Mouse (Mus musculus) forebrain, embryonic 15.5 days (tissue): ENCODE data around the gene Gm10840. TPM values are rescaled to one million over a fixed set of nuclear protein-coding genes. Genes with fewer than 3 reads are reported as not detected.

ENCODE experiments used
- ATAC-seq: fragments of 200-750 bp; cut with Nextera tagmentation; replicated peaks from 2 replicates; pipeline ENCODE4 v1.8.0; 2017; ENCODE audit warnings: mild to moderate bottlenecking, moderate TSS enrichment, moderate library complexity
- H3K27ac ChIP-seq: fragments of 300-500 bp; sonication (generic); replicated peaks from 2 replicates; pipeline ENCODE4 v1.5.1; 2015; ENCODE audit warnings: mild to moderate bottlenecking, inconsistent platforms
- H3K27me3 ChIP-seq: fragments of 300-500 bp; sonication (generic); 2 replicates; pipeline ENCODE4 v1.6.1; 2015; ENCODE audit warnings: inconsistent platforms
- H3K36me3 ChIP-seq: fragments of 300-500 bp; sonication (generic); 2 replicates; pipeline ENCODE4 v1.6.1; 2015; ENCODE audit warnings: mild to moderate bottlenecking, inconsistent platforms
- H3K4me1 ChIP-seq: fragments of 300-500 bp; sonication (generic); 2 replicates; pipeline ENCODE4 v1.6.1; 2015; ENCODE audit warnings: inconsistent platforms
- H3K4me2 ChIP-seq: fragments of 300-500 bp; sonication (generic); replicated peaks from 2 replicates; pipeline ENCODE4 v1.6.1; 2015; ENCODE audit warnings: mild to moderate bottlenecking, inconsistent platforms
- H3K4me3 ChIP-seq: fragments of 300-500 bp; sonication (generic); 2 replicates; pipeline ENCODE4 v1.5.1; 2015; ENCODE audit warnings: mild to moderate bottlenecking, inconsistent platforms
- H3K9ac ChIP-seq: fragments of 300-500 bp; sonication (generic); replicated peaks from 2 replicates; pipeline ENCODE4 v1.6.1; 2015; ENCODE audit warnings: mild to moderate bottlenecking, inconsistent platforms
- H3K9me3 ChIP-seq: fragments of 300-500 bp; sonication (generic); 2 replicates; pipeline ENCODE4 v1.6.1; 2016; ENCODE audit warnings: inconsistent platforms
- WGBS: fragments of 180-500 bp; shearing (Covaris S2); methylation state at CpG from one replicate; pipeline ENCODE4 v1.1.7; 2015; ENCODE audit warnings: mixed read lengths; 5-methylcytosine and 5-hydroxymethylcytosine counted together
- polyA plus RNA-seq: library from polyadenylated mRNA; unstranded; fragments of >200 nt; fragmentation: Nextera tagmentation; extraction: Ambion mirVana; gene quantifications from 2 replicates; pipeline ENCODE4 v1.2.1, GENCODE M21; 2015

The Gm10840 gene
- polyA plus RNA-seq, 1 experiment from 2014 or later: 0.74 TPM

DNA sequence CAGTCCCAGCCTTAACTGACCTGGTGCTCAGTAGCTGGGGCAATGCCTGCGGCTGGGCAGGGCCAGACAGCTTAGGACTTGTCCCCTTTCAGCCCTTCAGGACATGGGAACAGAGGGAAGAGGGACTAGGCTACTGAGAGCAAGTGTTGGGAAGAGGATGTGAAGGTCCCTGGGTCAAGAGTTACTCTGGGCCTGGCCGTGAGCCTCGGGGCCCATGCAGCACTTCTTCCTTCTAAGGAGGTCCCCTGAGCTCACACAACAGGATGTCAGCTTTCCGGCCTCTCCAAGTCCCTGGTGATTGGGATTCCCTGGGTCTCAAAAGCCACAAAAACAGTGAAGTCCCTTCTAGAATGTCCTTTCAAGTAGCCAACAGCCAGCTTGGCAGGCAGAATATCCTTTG is 2.9 kb downstream of the Gm10840 start:
- no peak overlapping the region for H3K4me3 ChIP-seq
- WGBS: 86% methylated on average over 4 of the region's 4 CpGs
- H3K4me2 ChIP-seq: no peak overlapping the region
- H3K36me3 ChIP-seq: peaks cover 47% of the 10 kb centered on the region
- H3K9me3 ChIP-seq: no peaks in the 10 kb centered on the region
- peaks cover 25% of the 10 kb centered on the region for H3K4me1 ChIP-seq
- no peaks in the 10 kb centered on the region for H3K27me3 ChIP-seq
- no peak overlapping the region for H3K9ac ChIP-seq
- H3K27ac ChIP-seq: no peak overlapping the region
- ATAC-seq: no peak

DNA sequence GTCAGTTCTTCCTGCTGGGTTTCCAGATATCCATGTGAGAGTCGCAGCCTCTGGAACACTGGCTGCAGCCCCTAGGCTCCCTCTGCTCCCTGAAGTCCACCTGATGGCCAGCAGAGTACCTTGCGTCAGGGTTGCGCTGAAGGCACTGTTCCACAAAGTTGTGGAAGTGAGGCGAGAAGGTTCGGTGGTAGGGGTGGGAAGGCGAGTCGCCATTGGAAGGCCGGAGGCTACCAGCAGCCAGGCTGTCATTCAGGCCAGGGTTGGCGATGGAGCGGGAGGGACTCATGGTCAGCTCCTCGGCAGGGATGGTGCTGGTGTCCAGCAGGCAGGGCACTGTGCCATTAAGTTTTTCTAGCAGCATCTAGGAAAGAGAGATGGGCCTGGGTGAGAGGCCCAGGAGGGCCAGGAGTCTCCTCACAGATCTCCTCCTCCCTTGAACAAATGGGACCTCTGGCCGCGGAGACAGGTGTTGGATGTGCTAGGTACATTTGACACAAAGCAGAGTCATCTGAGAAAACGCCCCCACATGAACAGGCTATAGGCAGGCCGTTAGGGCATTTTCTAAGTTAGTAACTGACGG is 4.0 kb downstream of the Gm10840 start:
- Histone ChIP-seq H3K9me3 (no peaks in the 10 kb centered on the region), H3K27me3 (no peaks in the 10 kb centered on the region), H3K9ac (no peak overlapping the region), H3K4me1 (peaks cover 15% of the 10 kb centered on the region), H3K36me3 (peaks cover 50% of the 10 kb centered on the region), H3K4me2 (no peak overlapping the region), H3K4me3 (no peak overlapping the region), H3K27ac (no peak overlapping the region)
- WGBS: 90% methylated on average over 16 of the region's 16 CpGs
- ATAC-seq: no peak

DNA sequence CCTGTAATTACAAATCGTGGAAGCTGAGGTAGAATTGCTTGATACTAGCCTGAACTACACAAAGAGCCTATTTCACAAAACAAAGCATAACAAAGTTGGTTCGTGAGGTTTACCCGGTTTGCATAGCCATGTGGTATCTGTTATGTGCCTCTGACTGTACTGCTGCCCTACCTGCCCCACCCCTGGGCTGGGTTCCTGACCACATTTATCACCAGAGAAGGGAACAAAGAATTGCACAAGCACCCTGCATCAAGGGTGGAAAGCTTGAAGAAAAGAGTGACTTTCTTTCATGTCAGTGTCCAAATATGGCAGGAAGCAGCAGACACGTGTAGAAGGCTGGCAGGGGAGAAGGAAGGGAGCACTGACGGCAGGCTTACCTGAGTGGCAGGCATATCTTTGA is 6.8 kb downstream of the Gm10840 start:
- Histone ChIP-seq H3K4me1 (no peaks in the 10 kb centered on the region), H3K27me3 (no peaks in the 10 kb centered on the region), H3K4me2 (no peak overlapping the region), H3K4me3 (no peak overlapping the region), H3K36me3 (peaks cover 54% of the 10 kb centered on the region), H3K9ac (no peak overlapping the region), H3K27ac (no peak overlapping the region), H3K9me3 (no peaks in the 10 kb centered on the region)
- 92% methylated on average over 5 of the region's 5 CpGs for WGBS
- ATAC-seq: no peak

DNA sequence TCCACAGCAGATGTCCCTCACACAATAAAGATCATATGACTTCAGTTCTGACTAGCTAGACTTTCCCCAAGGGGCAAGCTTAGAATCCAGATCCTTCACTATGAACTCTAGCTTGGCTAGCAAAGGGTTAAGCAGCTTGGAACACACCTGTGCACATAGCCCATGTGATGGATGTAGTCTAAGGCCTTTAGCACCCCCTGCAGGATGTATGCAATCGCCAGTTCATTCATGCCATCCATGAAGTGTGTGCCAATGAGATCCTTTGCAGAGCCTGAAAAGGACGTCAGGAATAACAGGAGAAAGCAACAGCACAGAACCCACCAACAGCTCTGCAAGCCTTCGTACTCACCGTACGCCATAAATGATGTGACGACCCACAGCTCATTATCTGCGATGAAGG is 10.2 kb downstream of the Gm10840 start:
- no peak overlapping the region for H3K4me3 ChIP-seq
- H3K4me2 ChIP-seq: no peak overlapping the region
- no peak overlapping the region for H3K27ac ChIP-seq
- 75% methylated on average over 7 of the region's 7 CpGs for WGBS
- H3K4me1 ChIP-seq: no peaks in the 10 kb centered on the region
- ATAC-seq: no peak
- no peaks in the 10 kb centered on the region for H3K9me3 ChIP-seq
- no peak overlapping the region for H3K9ac ChIP-seq
- H3K36me3 ChIP-seq: peaks cover 28% of the 10 kb centered on the region
- H3K27me3 ChIP-seq: no peaks in the 10 kb centered on the region

DNA sequence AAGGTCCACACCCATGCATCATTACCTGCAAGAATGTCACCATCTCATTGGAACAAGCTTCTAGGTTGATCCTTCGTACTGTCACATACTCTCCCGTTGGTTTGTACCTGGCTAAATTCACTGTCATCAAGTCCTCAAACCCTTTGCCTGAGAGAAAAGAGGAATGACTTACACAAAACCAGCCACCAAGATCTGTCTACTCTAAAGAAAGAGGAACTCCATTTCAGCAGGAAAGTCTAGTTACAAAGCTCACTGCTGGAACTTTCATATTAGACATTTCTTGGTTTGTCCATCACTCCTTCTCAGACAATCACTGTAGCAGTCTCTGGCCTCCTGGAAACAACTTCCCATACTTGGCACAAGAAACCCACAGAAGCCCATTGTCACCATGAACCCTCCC is 12.6 kb downstream of the Gm10840 start:
- WGBS: 100% methylated on average over 2 of the region's 2 CpGs
- H3K9me3 ChIP-seq: no peaks in the 10 kb centered on the region

DNA sequence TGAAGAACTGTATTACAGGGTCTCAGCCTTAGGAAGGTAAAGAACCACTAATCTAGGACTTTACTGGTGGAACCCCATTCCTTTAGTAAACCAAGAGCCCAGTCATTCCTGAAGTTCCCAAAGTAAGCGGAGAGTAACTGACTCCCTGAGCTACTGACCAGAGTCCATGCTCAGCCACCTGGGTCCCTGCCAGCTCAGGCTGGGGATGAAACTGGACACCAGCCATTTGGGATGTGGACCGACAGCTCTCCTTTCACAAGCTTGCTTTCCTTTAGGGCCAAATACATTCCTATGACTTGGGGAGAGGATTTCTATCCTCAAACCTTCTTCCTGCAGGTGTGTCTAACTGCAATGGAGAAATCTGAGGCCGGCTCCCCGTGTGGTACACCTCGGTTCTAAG is 13.7 kb downstream of the Gm10840 start:
- no peak for ATAC-seq
- no peaks in the 10 kb centered on the region for H3K9me3 ChIP-seq
- H3K27me3 ChIP-seq: no peaks in the 10 kb centered on the region
- H3K9ac ChIP-seq: no peak overlapping the region
- no peak overlapping the region for H3K4me2 ChIP-seq
- H3K4me1 ChIP-seq: no peaks in the 10 kb centered on the region
- no peak overlapping the region for H3K4me3 ChIP-seq
- 82% methylated on average over 5 of the region's 5 CpGs for WGBS
- peaks cover 4% of the 10 kb centered on the region; the same call in 1 of the 2 replicates for H3K36me3 ChIP-seq
- H3K27ac ChIP-seq: no peak overlapping the region

More for the DNA sequence above, 12.6 kb downstream of the Gm10840 start:
- ATAC-seq: no peak
- no peak overlapping the region for H3K4me2 ChIP-seq
- peaks cover 8% of the 10 kb centered on the region; the same call in 1 of the 2 replicates for H3K36me3 ChIP-seq
- no peak overlapping the region for H3K9ac ChIP-seq
- no peaks in the 10 kb centered on the region for H3K27me3 ChIP-seq
- H3K4me1 ChIP-seq: no peaks in the 10 kb centered on the region
- no peak overlapping the region for H3K27ac ChIP-seq
- H3K4me3 ChIP-seq: no peak overlapping the region

DNA sequence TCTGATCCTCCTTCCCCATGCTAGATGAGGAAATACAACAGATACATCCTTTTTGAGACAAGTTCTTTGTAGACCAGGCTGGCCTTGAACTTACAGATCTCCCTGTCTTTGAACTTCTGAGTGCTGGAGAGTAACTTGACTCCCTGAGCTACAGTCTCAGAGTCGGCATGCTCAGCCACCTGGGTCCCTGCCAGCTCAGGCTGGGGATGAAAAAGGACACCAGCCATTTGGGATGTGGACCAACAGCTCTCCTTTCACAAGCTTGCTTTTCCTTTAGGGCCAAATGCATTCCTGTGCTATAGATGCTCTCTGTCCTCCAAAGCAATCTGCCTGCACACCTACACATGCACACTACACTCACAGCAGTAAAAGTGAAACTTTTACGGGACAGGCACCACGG is 14.4 kb downstream of the Gm10840 start:
- H3K9ac ChIP-seq: no peak overlapping the region
- H3K27me3 ChIP-seq: no peaks in the 10 kb centered on the region
- H3K9me3 ChIP-seq: no peaks in the 10 kb centered on the region
- no peak overlapping the region for H3K4me3 ChIP-seq
- H3K4me2 ChIP-seq: no peak overlapping the region
- H3K4me1 ChIP-seq: no peaks in the 10 kb centered on the region
- no peak overlapping the region for H3K27ac ChIP-seq
- peaks cover 1% of the 10 kb centered on the region; the same call in 1 of the 2 replicates for H3K36me3 ChIP-seq
- 76% methylated on average over 3 of the region's 3 CpGs for WGBS
- ATAC-seq: no peak

DNA sequence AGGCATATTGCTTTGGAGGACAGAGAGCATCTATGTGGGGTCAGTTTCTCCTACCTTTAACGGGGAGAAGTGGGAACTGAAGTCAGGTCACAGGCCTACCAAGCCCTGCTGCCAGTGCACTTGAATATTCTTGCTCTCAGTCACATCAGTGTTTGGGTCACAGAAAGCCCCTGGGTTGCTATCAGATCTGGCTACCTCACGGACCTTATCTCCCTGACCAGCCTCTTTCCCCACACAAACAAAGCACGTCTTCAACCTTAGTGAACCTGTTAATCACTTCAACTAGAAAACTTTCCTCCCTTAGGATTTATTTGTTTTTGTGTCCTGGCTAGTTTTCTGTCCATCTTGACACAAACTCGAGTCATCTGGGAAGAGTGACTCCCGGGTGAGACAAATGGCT is 15.7 kb downstream of the Gm10840 start:
- 95% methylated on average over 5 of the region's 5 CpGs for WGBS
- ATAC-seq: no peak
- Histone ChIP-seq H3K27ac (no peak overlapping the region), H3K36me3 (no peaks in the 10 kb centered on the region; the same call in 1 of the 2 replicates), H3K4me3 (no peak overlapping the region), H3K4me2 (no peak overlapping the region), H3K9ac (no peak overlapping the region), H3K27me3 (no peaks in the 10 kb centered on the region), H3K9me3 (no peaks in the 10 kb centered on the region), H3K4me1 (no peaks in the 10 kb centered on the region)

DNA sequence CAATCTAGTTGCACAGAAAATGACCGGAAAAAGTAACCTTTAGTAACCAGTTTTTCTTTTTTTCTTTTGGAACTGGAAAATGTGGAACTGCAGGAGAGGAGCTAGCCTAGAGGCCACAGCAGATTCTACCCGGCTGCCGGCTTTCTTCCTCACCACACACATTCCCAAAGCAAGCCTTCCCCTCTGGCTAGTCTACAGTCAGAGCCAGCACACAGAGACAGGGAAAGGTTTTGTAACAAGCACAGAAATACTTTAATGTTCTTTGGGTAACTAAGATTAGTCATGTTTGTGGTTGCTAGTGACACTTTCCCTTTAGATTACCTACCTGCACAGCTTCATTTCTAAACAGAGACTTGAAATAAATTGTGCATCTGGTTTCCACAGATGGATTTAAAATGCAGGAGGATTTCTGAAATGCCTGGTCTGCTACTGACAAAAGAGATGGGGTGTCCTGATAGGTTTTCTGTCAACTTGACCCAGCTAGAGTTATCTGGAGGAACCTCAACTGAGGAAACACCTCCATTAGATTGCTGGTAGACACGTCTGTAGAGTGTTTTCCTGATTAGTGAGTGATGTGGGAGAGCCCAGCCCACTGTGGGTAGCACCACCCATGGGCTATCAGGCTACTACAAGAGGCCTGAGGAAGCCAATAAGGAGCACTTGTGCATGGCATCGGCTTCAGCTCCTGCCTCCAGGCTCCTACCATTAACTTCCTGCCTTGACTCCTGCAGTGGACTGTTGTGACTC is 17.6 kb downstream of the Gm10840 start:
- WGBS: 90% methylated on average over 5 of the region's 5 CpGs
- Histone ChIP-seq H3K4me2 (no peak overlapping the region), H3K4me3 (no peak overlapping the region), H3K36me3 (peaks cover under 1% of the 10 kb centered on the region; the same call in 1 of the 2 replicates), H3K27ac (no peak overlapping the region), H3K9me3 (no peaks in the 10 kb centered on the region), H3K9ac (no peak overlapping the region), H3K27me3 (no peaks in the 10 kb centered on the region), H3K4me1 (no peaks in the 10 kb centered on the region)
- no peak for ATAC-seq

DNA sequence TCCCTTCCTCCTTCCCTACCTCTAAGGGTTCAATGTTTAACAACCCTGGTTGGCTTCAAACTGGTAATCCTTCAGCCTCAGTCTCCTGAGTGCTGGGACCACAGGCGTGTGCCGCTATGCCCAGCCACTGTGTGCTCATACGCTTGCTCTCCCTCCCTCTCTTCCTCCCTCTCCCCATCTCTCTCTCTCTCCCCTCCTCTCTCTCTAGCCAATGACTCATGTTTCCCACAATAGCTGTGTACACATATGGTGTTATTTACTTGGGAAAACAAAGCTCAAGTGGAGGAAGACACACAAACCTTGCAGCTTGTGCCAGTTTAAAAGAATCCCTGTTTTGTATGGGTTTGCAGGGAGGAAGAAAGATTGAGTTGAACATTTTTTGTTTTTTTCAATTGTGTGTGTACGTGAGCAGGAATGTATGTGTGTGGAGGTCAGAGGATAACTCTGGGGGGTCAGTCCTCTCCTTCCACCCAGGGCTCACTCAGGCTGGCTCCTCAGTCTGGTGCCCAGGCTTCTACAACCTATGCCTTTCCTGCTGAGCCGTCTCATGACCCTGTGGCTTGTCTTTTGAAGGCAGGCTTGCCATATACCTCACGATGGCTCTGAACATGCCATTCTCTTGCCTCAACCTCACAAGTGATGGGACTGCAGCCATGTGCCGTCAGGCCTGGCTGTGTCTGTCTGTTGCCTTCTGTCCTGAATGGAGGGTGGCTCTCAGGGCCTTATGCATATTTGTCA is 19.2 kb downstream of the Gm10840 start:
- H3K4me1 ChIP-seq: no peaks in the 10 kb centered on the region
- no peak overlapping the region for H3K4me3 ChIP-seq
- 81% methylated on average over 7 of the region's 7 CpGs for WGBS
- no peak overlapping the region for H3K4me2 ChIP-seq
- no peak for ATAC-seq
- peaks cover 9% of the 10 kb centered on the region; the same call in 1 of the 2 replicates for H3K36me3 ChIP-seq
- no peak overlapping the region for H3K27ac ChIP-seq
- H3K27me3 ChIP-seq: no peaks in the 10 kb centered on the region
- no peak overlapping the region for H3K9ac ChIP-seq
- no peaks in the 10 kb centered on the region for H3K9me3 ChIP-seq

DNA sequence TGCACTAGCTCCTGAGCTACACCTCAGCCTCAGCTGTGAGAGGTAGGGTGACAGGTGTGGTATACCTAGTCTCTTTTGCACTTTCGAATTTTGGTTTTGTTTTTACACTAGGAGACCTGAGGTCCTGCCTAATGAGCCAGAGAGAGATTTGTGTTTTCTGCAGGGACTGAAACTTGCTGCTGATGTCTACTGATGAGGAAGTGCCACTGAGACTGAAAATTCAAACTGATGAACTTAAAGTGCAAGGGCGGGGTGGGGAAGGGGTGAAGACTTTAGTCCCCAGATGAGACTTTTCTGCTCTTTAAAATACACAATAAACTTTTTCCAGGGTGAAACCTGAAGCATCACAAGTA is 19.8 kb downstream of the Gm10840 start:
- H3K9me3 ChIP-seq: no peaks in the 10 kb centered on the region
- H3K27ac ChIP-seq: no peak overlapping the region
- H3K4me3 ChIP-seq: no peak overlapping the region
- H3K36me3 ChIP-seq: peaks cover 14% of the 10 kb centered on the region
- WGBS: 93% methylated on average over 2 of the region's 2 CpGs
- no peaks in the 10 kb centered on the region for H3K4me1 ChIP-seq
- no peaks in the 10 kb centered on the region for H3K27me3 ChIP-seq
- no peak for ATAC-seq
- no peak overlapping the region for H3K9ac ChIP-seq
- no peak overlapping the region for H3K4me2 ChIP-seq

DNA sequence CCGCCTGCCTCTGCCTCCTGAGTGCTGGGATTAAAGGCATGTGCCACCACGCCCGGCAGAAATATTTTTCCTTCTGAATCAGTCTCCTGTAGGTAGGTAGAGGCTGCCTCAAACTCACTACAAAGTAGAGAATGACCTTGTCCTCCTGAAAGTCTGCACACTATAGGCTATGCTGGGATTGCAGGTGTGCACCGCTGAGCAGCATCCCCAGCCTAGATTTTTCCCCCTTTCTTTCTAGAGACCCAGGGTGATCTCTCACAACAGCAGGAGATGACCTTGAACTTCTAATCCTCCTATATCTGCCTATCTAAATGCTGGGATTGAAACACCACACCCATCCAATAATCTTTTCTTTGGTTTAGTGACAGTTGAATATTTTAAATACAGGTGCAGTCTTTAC is 26.7 kb downstream of the Gm10840 start:
- H3K4me1 ChIP-seq: peaks cover 3% of the 10 kb centered on the region
- WGBS: 94% methylated on average over 4 of the region's 4 CpGs
- H3K4me3 ChIP-seq: no peak overlapping the region

More for the DNA sequence above, 26.7 kb downstream of the Gm10840 start:
- H3K9me3 ChIP-seq: no peaks in the 10 kb centered on the region
- H3K36me3 ChIP-seq: peaks cover 15% of the 10 kb centered on the region
- H3K27me3 ChIP-seq: no peaks in the 10 kb centered on the region
- no peak overlapping the region for H3K4me2 ChIP-seq
- ATAC-seq: no peak
- no peak overlapping the region for H3K27ac ChIP-seq
- H3K9ac ChIP-seq: no peak overlapping the region
